Mouse (Mus musculus) ES-CJ7 (cell line): ENCODE results near the gene Rreb1.

Experiments
- DNase-seq: peaks from one replicate; pipeline ENCODE4 v3.0.0; 2011; ENCODE audit warnings: low read depth, low spot score

The Rreb1 gene

GRCm38 (mm10) chr13:37912011-37912410 lies 133.8 kb downstream of the Rreb1 start:
- no peak for DNase-seq

- peak; percentile 57 for DNase-seq
Measured at GRCm38 (mm10) chr13:37912591-37913467, 134.6 kb downstream of the Rreb1 start.

- DNase-seq = no peak
Measured at GRCm38 (mm10) chr13:37913963-37914362, 135.8 kb downstream of the Rreb1 start.

GRCm38 (mm10) chr13:37918336-37919261 lies 140.4 kb downstream of the Rreb1 start:
- no peak for DNase-seq

- DNase-seq = no peak
Measured at GRCm38 (mm10) chr13:37919711-37920277, 141.6 kb downstream of the Rreb1 start.

- DNase-seq = no peak
Measured at GRCm38 (mm10) chr13:37920727-37921126, 142.5 kb downstream of the Rreb1 start.

GRCm38 (mm10) chr13:37923091-37923490 lies 144.9 kb downstream of the Rreb1 start:
- DNase-seq = no peak

- DNase-seq = no peak
Measured at GRCm38 (mm10) chr13:37923643-37924460, 145.7 kb downstream of the Rreb1 start.

GRCm38 (mm10) chr13:37924461-37924948 lies 146.3 kb downstream of the Rreb1 start:
- DNase-seq = no peak

- no peak for DNase-seq
Measured at GRCm38 (mm10) chr13:37926394-37926793, 148.2 kb downstream of the Rreb1 start.

- DNase-seq = peak; percentile 16
Measured at GRCm38 (mm10) chr13:37929532-37929931, 151.3 kb downstream of the Rreb1 start.

- peak; percentile 77 for DNase-seq
Measured at GRCm38 (mm10) chr13:37930091-37930490, 151.9 kb downstream of the Rreb1 start.

GRCm38 (mm10) chr13:37930621-37931020 lies 152.4 kb downstream of the Rreb1 start:
- DNase-seq = peak; percentile 57

- no peak for DNase-seq
Measured at GRCm38 (mm10) chr13:37931210-37931922, 153.2 kb downstream of the Rreb1 start.

- DNase-seq = no peak
Measured at GRCm38 (mm10) chr13:37934075-37934474, 155.9 kb downstream of the Rreb1 start.

GRCm38 (mm10) chr13:37934920-37935319 lies 156.7 kb downstream of the Rreb1 start:
- no peak for DNase-seq

GRCm38 (mm10) chr13:37936351-37936750 lies 158.2 kb downstream of the Rreb1 start:
- DNase-seq = no peak

- no peak for DNase-seq
Measured at GRCm38 (mm10) chr13:37940167-37940566, 162.0 kb downstream of the Rreb1 start.

- no peak for DNase-seq
Measured at GRCm38 (mm10) chr13:37940649-37941048, 162.4 kb downstream of the Rreb1 start.

- no peak for DNase-seq
Measured at GRCm38 (mm10) chr13:37941138-37941645, 163.0 kb downstream of the Rreb1 start.
